Mouse (Mus musculus) lung, postnatal 0 days (tissue): ENCODE results near the gene Dapk2.

Experiments
- CTCF ChIP-seq: IDR thresholded peaks from 2 replicates; pipeline ENCODE4 v1.5.1; 2016; ENCODE audit warnings: antibody characterized with exemption, mild to moderate bottlenecking
- EP300 ChIP-seq: IDR thresholded peaks from 2 replicates; pipeline ENCODE4 v1.6.1; 2016; ENCODE audit warnings: antibody characterized with exemption, mild to moderate bottlenecking, control low read depth

DNA sequence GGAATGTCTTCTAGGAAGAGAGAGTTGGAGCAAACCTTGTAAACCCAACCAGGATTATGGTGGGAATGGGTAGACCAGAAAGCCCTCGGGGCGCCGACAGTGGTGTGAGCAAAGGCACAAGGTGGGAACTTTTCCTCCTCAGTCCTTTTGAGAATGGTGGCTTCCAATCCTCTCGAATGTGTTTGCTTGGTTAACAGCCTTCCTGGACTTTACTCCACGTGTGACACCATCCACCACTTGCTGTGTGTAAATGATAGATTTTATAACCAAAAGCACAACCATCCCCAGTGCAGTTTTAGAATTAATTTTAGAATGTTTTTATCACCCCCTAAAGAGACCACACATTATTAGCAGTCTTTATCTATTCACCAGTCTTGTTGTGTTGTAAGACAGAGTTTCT lies 86.1 kb downstream of the Dapk2 start:
- TF ChIP-seq CTCF = no peak
- no peak for TF ChIP-seq EP300
